Mouse (Mus musculus): Measurements from ENCODE around the gene Anp32a. TPM values are rescaled to one million over a fixed set of nuclear protein-coding genes. Genes with fewer than 3 reads are reported as not detected.

The Anp32a gene
- 42.0 TPM for polyA plus RNA-seq (2015; fragmentation: Illumina TruSeq; extraction: RNeasy Lipid Tissue Mini Kit (QIAGEN cat#74804); ENCODE audit: insufficient read depth, low read depth, low replicate concordance)

DNA sequence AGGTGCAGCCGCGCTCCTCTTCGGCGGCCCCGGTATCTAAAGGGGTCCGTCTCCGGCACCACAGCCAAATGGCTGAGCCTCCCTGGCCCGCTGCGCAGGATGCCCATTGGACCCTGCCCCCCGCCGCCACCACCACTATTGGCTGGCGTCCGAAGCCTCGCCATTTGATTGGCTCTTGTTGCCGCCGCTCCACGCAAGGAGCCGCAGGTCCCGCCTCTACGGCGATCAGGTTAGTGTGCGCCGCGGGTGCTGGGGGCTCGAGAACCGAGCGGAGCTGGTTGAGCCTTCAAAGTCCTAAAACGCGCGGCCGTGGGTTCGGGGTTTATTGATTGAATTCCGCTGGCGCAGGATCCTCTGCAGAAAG, at the start of gene Anp32a:
Gene Anp32a, plus strand, starts transcription at position 171 of the 364 bp plus-strand sequence.

Other genes with a start within 250 kb of the Anp32a start
- gene Glce, start 218.6 kb upstream of the Anp32a start, polyA plus RNA-seq (2015; fragmentation: Illumina TruSeq; extraction: RNeasy Lipid Tissue Mini Kit (QIAGEN cat#74804); ENCODE audit: insufficient read depth, low read depth, low replicate concordance): 2.9 TPM
- gene Spesp1, start 59.1 kb upstream of the Anp32a start, polyA plus RNA-seq (2015; fragmentation: Illumina TruSeq; extraction: RNeasy Lipid Tissue Mini Kit (QIAGEN cat#74804); ENCODE audit: insufficient read depth, low read depth, low replicate concordance): not detected
- gene Coro2b, start 195.8 kb downstream of the Anp32a start, polyA plus RNA-seq (2015; fragmentation: Illumina TruSeq; extraction: RNeasy Lipid Tissue Mini Kit (QIAGEN cat#74804); ENCODE audit: insufficient read depth, low read depth, low replicate concordance): 7.0 TPM

Measured in pancreas, adult 10 weeks (tissue).